Mouse (Mus musculus): ENCODE measurements around the gene Tgoln1. TPM values are rescaled to one million over a fixed set of nuclear protein-coding genes. Genes with fewer than 3 reads are reported as not detected.

Tgoln1 gene
- polyA plus RNA-seq, 1 experiment from 2014 or later = 23.0 TPM

DNA sequence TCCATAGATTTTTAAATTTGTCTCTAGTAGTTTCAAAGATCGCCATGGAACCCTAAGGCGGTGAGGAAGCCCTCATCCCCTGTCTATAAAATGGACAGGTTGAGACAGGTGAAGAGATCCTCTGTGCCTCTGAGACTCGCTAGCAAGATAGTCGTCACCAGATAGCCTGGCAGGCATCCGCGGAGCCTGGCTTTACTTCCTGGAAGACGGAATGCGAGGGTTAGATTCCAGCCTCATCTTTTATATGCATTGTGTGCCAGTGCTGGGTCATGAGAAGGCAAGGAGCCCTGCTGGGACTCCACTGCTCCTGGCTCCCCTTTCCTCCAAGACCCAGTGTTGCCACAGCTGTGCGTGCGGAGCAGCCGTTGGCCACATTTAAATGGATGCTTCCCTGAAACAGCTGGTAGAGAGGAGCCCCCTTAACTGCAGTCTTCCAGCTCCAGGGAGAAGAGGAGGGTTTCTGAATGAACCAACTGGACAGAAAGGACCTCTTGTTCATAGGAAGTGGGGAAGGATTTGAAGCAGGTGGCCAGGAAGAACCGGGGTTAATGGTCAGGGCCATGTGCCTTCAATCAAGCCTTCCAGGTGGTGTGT lies 31.3 kb upstream of the Tgoln1 start:
- peak; percentile 37; the same call in 1 of the 2 replicates for ATAC-seq (ENCODE audit: low FRiP score, low read depth)
- H3K9ac ChIP-seq = peak overlapping the region; percentile 8; the same call in 1 of the 2 replicates

DNA sequence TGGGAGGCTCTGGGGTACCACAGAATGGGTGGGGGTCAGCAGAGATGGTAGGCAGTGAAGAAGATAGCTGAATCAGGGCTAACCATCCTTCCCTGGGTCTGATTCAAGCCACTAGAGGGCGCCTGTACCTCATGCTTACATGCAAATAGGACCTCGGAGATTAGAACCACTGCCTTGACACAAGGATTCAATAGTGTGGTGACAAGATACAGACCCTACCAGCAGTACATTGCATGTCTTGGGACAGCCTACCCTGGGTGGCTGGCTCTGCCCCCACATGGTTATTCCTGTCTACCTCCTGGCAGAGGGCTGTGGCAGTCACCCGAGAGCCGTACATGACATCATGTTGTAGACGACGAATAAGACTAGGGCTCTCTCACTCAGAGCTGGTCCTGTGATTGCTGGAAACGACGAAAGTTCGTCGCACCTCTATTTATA lies 30.6 kb upstream of the Tgoln1 start:
- WGBS = 41% methylated on average over 10 of the region's 10 CpGs
- peaks cover 18% of the 10 kb centered on the region for H3K36me3 ChIP-seq
- H3K27me3 ChIP-seq = no peaks in the 10 kb centered on the region
- H3K4me3 ChIP-seq = no peak overlapping the region
- H3K9ac ChIP-seq = no peak overlapping the region
- no peaks in the 10 kb centered on the region for H3K9me3 ChIP-seq
- no peak overlapping the region for H3K4me2 ChIP-seq (replicated peaks)
- H3K27ac ChIP-seq = no peak overlapping the region
- 0 out of 2 replicates have a peak, but pooled peaks have one; percentile 16 for ATAC-seq (ENCODE audit: low FRiP score, low read depth)
- peaks cover 66% of the 10 kb centered on the region for H3K4me1 ChIP-seq

More for the DNA sequence above, 31.3 kb upstream of the Tgoln1 start:
- Histone ChIP-seq H3K36me3 (peaks cover 18% of the 10 kb centered on the region), H3K4me3 (no peak overlapping the region), H3K27ac (peak overlapping the region; percentile 61; the same call in 1 of the 2 replicates), H3K9me3 (no peaks in the 10 kb centered on the region), H3K4me1 (peaks cover 68% of the 10 kb centered on the region), H3K4me2 (replicated peaks) (no peak overlapping the region), H3K27me3 (no peaks in the 10 kb centered on the region)
- 40% methylated on average over 12 of the region's 12 CpGs for WGBS

DNA sequence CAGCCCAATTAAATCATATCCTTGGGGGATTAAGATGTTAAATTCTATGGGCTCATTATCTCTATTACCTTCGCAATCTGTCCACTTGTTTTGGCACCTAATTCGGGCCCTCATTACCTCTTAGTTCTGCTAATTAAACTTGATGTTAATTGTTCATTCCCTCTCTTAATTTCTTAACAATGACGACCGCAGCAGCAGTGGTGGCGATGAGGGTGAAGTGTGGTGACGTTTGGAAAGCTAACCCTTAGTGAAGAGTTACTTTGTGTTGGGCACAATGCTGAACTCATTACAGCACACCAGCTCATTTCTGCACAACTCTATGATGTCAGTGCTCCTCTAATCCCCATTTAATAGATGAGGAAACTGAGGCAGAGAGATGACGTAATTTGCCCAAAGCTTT lies 28.6 kb upstream of the Tgoln1 start:
- Histone ChIP-seq H3K36me3 (peaks cover 20% of the 10 kb centered on the region), H3K27me3 (no peaks in the 10 kb centered on the region), H3K4me3 (no peak overlapping the region), H3K9ac (no peak overlapping the region), H3K9me3 (no peaks in the 10 kb centered on the region), H3K4me1 (peaks cover 57% of the 10 kb centered on the region), H3K27ac (no peak overlapping the region), H3K4me2 (replicated peaks) (no peak overlapping the region)
- WGBS = 48% methylated on average over 7 of the region's 7 CpGs
- no peak for ATAC-seq (ENCODE audit: low FRiP score, low read depth)

GRCm38 (mm10) chr6:72644576-72644975 lies 27.8 kb upstream of the Tgoln1 start:
- no peak overlapping the region for H3K27ac ChIP-seq
- WGBS = 76% methylated on average over 4 of the region's 4 CpGs
- no peak overlapping the region for H3K4me3 ChIP-seq
- H3K4me1 ChIP-seq = peaks cover 52% of the 10 kb centered on the region
- no peak overlapping the region for H3K4me2 ChIP-seq (replicated peaks)
- H3K9ac ChIP-seq = no peak overlapping the region
- H3K27me3 ChIP-seq = no peaks in the 10 kb centered on the region
- no peaks in the 10 kb centered on the region for H3K9me3 ChIP-seq
- H3K36me3 ChIP-seq = peaks cover 24% of the 10 kb centered on the region
- no peak for ATAC-seq (ENCODE audit: low FRiP score, low read depth)

DNA sequence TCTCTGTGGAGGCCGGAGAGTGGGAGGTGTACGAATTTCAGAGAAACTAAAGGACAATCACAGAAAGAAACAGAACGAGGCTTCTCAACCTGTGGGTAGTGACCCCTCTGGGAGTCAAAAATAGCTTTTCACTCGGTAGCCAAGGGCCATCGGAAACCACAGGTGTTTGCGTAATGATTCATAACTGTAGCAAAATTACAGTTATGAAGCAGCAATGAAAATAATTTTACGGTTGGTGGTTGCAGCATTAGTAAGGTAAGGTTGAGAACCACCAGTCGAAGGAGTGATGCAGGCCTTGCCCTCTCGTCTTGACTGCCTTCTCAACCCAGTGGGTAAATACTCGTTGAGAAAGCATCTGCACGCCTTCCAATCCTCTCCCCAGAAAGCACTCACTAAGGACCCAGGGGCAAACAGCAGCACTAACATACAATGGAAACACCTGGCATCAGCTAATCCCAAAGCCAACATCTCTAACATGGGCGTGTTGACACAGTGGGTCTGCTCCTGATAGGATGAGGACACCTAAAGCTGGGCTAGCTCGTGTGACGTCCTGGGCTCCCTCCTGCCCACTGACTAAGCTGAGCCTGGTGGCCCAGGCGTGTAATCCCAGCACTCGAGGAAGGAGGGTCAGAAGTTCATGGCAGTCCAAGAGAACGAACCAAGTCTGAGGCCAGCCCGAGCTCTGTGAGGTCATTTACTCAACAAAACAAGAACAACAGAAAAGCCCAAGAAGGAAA lies 24.6 kb upstream of the Tgoln1 start:
- Histone ChIP-seq H3K9me3 (no peaks in the 10 kb centered on the region), H3K4me3 (no peak overlapping the region), H3K9ac (no peak overlapping the region), H3K4me1 (peaks cover 35% of the 10 kb centered on the region), H3K27ac (no peak overlapping the region), H3K27me3 (no peaks in the 10 kb centered on the region), H3K36me3 (peaks cover 9% of the 10 kb centered on the region), H3K4me2 (replicated peaks) (no peak overlapping the region)
- WGBS = 74% methylated on average over 18 of the region's 18 CpGs
- ATAC-seq (ENCODE audit: low FRiP score, low read depth) = no peak

- peaks cover 30% of the 10 kb centered on the region for H3K36me3 ChIP-seq
- no peak overlapping the region for H3K4me3 ChIP-seq
- ATAC-seq (ENCODE audit: low FRiP score, low read depth) = no peak
- peaks cover 15% of the 10 kb centered on the region for H3K4me1 ChIP-seq
- no peak overlapping the region for H3K4me2 ChIP-seq (replicated peaks)
- no peak overlapping the region for H3K9ac ChIP-seq
- H3K9me3 ChIP-seq = no peaks in the 10 kb centered on the region
- H3K27me3 ChIP-seq = no peaks in the 10 kb centered on the region
- WGBS = 80% methylated on average over 3 of the region's 3 CpGs
- H3K27ac ChIP-seq = no peak overlapping the region
Observed at GRCm38 (mm10) chr6:72636940-72637339, 20.1 kb upstream of the Tgoln1 start.

DNA sequence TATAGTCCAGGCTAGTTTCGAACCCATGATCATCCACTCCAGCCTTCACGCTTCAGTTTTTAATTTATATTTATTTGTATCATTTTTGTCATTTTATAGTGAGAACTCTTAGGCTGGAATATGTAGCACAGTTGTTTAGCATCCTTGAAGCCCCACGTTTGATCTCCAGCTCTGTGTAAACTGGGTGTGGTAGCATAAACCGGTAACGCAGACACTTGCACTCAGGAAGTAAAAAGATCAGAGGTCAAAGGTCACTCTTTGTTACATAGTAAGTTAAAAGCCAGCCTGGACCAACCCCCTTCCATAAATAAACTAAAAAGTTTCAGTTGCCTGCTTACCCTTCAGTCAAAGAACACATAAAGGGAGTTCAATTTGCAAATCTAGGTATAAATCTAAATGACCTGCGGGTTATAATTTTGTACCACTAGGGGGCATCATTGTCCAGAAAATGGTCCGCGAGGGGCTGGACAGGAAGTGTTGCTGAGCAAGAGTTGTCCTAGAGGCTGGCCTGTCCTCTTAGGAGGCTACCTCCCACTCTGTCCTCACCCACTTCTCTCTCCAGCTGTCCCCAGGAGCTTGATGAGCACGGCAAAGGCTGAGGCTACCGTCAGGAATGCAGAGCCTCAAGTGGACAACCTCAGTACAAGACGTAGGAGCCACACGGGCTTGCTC lies 19.1 kb upstream of the Tgoln1 start:
- peak; percentile 66; the same call in 1 of the 2 replicates for ATAC-seq (ENCODE audit: low FRiP score, low read depth)
- 37% methylated on average over 12 of the region's 12 CpGs for WGBS
- peaks cover 40% of the 10 kb centered on the region for H3K36me3 ChIP-seq
- no peaks in the 10 kb centered on the region for H3K27me3 ChIP-seq
- no peak overlapping the region for H3K9ac ChIP-seq
- H3K9me3 ChIP-seq = no peaks in the 10 kb centered on the region
- H3K4me3 ChIP-seq = no peak overlapping the region
- no peak overlapping the region for H3K4me2 ChIP-seq (replicated peaks)
- H3K4me1 ChIP-seq = peaks cover 10% of the 10 kb centered on the region
- H3K27ac ChIP-seq = peak overlapping the region; percentile 23; the same call in 1 of the 2 replicates

DNA sequence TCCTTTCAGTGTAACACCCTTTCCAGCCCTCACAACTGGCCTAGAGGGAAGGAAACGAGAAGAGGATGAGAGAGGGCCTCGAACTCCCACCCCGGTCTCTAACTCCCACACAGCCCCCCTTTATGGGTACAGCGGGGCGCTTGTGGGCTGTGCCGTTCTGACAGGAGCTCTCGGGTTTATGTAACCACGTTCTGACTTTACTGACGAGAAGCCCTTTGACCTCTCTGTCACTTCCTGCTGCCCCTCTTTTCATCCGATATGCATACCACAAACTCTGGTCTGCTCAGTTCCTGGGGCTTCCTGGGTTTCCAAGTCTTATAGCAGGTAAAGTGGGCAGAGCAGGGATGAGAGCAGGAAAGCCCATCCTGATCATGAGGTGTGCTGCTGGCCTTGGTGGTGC lies 17.5 kb upstream of the Tgoln1 start:
- H3K9ac ChIP-seq = no peak overlapping the region
- H3K4me3 ChIP-seq = no peak overlapping the region
- WGBS = 70% methylated on average over 10 of the region's 10 CpGs
- no peak for ATAC-seq (ENCODE audit: low FRiP score, low read depth)
- H3K9me3 ChIP-seq = no peaks in the 10 kb centered on the region
- peaks cover 10% of the 10 kb centered on the region for H3K4me1 ChIP-seq
- peaks cover 50% of the 10 kb centered on the region for H3K36me3 ChIP-seq
- H3K4me2 ChIP-seq (replicated peaks) = no peak overlapping the region
- H3K27me3 ChIP-seq = no peaks in the 10 kb centered on the region
- no peak overlapping the region for H3K27ac ChIP-seq

DNA sequence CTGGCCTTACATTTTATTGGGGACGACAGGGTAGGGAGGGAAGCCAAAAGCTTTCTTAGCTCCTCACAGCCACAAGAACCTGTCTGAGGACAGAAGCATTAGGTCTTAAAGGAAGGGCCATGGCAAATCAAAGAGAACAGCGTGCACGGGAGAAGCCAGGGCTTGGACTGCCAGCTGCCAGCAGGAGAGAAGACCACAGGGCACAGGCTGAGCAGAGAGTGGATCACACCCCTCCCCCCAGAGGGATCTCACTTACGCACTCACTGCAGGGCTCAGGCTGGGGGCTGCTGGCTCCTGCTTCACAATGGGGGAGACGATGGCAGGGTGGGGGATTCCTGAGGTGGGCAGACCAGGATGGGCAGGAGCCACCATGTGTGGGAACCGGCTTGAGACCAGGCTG lies 14.9 kb upstream of the Tgoln1 start:
- no peak for ATAC-seq (ENCODE audit: low FRiP score, low read depth)
- Histone ChIP-seq H3K27ac (no peak overlapping the region), H3K4me3 (no peak overlapping the region), H3K9me3 (no peaks in the 10 kb centered on the region), H3K36me3 (peaks cover 76% of the 10 kb centered on the region), H3K27me3 (no peaks in the 10 kb centered on the region), H3K4me2 (replicated peaks) (no peak overlapping the region), H3K9ac (no peak overlapping the region), H3K4me1 (peaks cover 7% of the 10 kb centered on the region)
- 70% methylated on average over 6 of the region's 6 CpGs for WGBS

DNA sequence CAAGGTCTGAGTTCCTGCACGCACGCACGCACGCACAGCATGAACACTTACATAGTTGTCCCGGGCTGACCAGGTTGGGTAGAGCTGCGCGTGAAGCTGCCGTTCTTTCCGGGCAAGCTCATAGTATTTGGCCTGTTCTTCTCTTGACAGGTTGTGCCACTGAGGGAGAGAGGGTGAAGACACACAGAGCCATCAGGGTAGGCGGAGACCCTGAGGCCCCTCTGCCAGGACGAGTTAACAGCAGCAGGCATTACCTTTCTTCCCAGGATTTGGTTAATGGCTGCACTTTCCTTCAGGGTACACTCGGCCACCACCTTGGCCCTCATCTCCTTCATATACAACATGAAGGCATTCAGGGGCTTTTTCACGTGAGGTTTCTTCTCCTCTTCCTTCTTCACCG lies 14.2 kb upstream of the Tgoln1 start:
- WGBS = 90% methylated on average over 14 of the region's 14 CpGs
- H3K36me3 ChIP-seq = peaks cover 84% of the 10 kb centered on the region
- H3K27me3 ChIP-seq = no peaks in the 10 kb centered on the region
- H3K4me1 ChIP-seq = no peaks in the 10 kb centered on the region
- H3K9ac ChIP-seq = no peak overlapping the region
- no peak overlapping the region for H3K4me2 ChIP-seq (replicated peaks)
- no peak overlapping the region for H3K27ac ChIP-seq
- no peak overlapping the region for H3K4me3 ChIP-seq
- H3K9me3 ChIP-seq = no peaks in the 10 kb centered on the region
- no peak for ATAC-seq (ENCODE audit: low FRiP score, low read depth)

DNA sequence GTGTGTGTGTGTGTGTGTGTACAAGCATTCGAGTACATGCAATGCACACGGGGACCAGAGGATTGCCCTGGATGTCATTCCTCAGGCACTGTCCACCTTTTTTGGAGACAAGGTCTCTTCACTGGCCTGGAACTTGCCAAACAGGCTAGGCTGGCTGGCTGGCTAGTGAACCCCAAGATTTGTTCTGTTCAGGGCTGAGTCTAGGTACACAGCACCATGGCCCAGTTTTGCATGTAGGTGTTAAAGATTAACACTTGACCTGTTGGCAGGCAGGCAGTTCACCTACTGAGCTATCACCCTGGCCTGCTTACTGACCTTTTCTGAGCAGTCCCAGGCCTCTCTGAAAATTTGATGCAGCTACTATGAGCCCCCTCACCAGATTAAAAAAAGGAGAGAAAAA lies 13.6 kb upstream of the Tgoln1 start:
- H3K27me3 ChIP-seq = no peaks in the 10 kb centered on the region
- no peak overlapping the region for H3K27ac ChIP-seq
- no peak for ATAC-seq (ENCODE audit: low FRiP score, low read depth)
- H3K9ac ChIP-seq = no peak overlapping the region
- H3K4me2 ChIP-seq (replicated peaks) = no peak overlapping the region
- H3K4me3 ChIP-seq = no peak overlapping the region
- no peaks in the 10 kb centered on the region for H3K4me1 ChIP-seq
- no peaks in the 10 kb centered on the region for H3K9me3 ChIP-seq
- WGBS = 89% methylated on average over 2 of the region's 2 CpGs
- H3K36me3 ChIP-seq = peaks cover 90% of the 10 kb centered on the region

DNA sequence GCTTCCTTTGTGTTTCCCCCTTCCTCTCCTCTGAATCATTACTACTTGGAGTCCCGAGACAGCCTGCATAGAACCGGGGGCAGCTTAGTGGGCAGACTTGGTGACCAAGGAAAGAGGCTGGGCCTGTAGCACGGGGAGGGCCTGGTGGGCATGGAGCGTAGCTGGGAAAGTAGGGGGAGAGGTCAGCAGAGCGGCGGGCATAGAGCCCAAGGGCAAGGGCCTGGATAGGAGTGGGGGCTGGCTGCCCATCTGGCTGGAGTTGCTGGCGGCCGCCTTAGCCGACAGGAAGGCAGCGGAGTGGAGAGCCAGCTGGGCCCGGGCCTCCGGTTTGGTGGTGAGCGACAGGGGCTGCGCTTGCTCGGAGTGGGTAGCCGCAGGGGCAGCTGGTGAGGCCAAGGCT lies 10.5 kb upstream of the Tgoln1 start:
- whole genome bisulfite sequencing = 95% methylated on average over 16 of the region's 16 CpGs
- H3K9me3 ChIP-seq = no peaks in the 10 kb centered on the region
- no peak overlapping the region for H3K27ac ChIP-seq
- no peak for ATAC-seq (ENCODE audit: low FRiP score, low read depth)
- H3K4me1 ChIP-seq = no peaks in the 10 kb centered on the region
- no peak overlapping the region for H3K4me2 ChIP-seq (replicated peaks)
- H3K36me3 ChIP-seq = peaks cover 72% of the 10 kb centered on the region
- H3K4me3 ChIP-seq = no peak overlapping the region
- no peak overlapping the region for H3K9ac ChIP-seq
- no peaks in the 10 kb centered on the region for H3K27me3 ChIP-seq
